Mouse (Mus musculus) regulatory T cell (primary cell): ENCODE results near the gene Sox4.

Source experiments
- in situ Hi-C: fragments of 300-600 bp; cut with MboI, MseI; formaldehyde crosslinking; loops from one replicate; pipeline ENCODE4 v1.15.1; 2025; ENCODE audit warnings: high pct_unique_total_duplicates

The Sox4 gene

DNA sequence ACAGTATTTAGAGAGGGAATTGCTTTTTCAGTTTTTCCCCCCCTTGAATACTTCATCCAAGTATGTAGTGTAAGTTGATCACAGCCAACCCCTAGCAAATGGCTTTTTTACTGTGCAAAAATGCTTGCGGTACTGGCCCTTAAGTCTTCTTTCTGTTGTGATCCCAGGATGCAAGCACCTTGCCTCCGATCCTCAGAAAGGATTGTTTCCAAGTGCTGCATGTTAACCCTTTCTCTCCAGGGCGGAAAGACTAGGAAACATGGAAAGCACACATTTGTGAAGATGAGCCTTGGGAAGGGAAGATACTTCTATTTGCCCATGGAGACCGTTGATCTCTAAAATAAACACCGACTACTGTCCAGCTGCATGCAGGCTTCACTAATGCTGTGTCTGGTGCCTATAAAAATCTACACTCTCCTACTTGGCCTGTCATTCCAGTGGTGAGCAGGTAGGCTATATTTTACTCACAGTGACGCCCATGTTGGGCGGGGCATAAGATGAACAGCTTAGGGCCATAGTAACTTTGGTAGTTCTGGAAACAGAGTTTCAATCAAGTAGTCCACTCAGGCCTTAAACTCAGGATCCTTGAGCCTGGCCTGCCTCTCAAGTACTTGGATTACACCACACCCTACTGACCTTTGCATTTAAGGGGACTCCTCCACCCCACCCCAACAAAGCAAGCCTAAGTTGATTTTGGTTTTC is 5.6 kb downstream of the Sox4 start:
- in situ Hi-C loops: no loop called here

DNA sequence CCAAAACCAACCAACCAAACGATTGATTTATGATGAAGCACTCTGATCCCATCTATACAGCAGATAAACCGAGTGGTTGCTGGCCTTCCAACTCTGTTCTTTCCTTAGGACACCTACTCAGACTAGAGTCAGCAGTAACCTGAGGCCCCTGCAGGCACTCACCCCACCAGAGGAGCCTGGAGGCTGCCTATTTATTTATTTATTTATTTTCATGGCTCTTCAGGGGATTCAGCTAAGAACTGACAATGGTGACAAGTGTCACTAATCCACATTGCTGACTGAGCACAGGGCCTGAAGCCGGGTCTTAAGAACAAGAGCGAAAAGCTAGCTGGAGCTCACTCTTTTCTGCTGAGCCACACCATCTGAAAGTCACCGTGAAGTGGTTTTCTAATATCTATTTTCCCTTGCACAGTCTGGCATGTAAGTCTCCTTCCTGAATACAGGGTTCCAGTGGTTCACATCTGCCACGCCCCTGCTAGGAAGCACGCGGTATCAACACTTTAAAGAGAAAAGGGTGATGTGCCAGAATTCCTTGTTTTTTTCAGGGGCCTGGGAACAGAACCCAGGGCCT is 6.9 kb downstream of the Sox4 start:
- in situ Hi-C loops: no loop called here

DNA sequence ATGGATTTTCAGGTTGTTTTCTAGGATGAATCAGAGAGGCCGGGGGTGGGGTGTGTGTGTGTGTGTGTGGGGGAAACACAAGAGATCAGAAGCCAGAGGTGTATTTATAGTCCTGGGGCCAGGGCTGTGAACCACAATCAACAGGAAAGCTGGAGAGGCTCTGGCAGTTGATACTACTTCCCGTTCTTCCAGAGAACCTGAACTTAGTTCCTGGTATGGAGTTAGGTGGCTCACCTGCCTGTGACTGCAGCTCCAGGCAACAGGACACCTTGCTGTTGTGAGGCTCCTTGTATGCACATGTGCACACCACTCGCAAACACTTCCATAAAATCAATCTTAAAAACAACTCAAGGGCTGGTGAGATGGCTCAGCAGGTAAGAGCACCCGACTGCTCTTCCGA is 7.8 kb downstream of the Sox4 start:
- in situ Hi-C loops: no loop called here

DNA sequence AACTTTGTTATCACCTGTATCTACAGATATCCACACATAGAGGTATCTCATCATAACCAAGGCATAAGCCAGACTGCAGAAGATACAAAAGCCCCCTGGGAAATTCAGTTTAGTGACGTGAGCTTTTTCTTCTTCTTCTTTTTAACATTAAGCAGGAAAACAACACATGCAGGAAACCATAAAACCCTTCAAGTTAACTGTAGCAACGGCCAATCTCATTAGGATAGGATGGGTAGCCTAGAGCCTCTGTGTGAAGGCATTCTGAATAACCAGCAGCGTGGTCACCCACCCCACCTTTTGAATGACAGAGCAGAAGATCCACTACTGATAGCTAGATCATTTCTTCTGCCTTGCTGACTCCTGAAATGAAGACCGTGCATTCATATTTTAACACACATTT is 10.6 kb downstream of the Sox4 start:
- in situ Hi-C loops: no loop called here

DNA sequence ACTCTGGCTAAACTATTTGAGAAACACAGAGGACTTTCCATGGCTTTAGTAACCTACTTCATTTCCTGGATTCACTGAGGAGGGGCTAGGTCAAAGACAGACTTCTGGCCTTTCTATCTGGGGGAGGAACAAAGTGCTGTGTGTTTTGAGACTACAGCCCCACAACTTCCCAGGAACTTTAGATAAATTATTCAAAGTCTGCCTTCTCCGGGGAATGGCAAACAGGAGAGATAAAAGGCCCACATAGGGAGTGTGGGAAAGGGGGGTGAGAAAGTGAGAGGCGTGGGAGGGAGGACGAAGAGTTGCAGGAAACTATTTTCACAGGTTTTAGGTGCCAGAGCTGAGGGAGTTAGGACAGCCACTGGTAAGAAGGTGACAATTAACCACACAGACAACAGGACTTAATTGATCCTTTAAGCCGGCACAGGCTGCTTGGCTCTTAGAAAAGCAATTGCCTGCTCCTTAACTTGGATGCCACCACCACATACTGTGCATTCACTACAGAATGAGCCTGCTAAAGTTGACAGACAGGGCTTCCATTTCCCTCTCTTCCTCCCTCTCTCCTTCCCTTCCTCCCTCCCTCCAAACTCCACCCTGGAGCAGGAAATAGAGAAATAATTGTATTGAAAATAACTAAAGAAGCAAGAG is 11.4 kb downstream of the Sox4 start:
- in situ Hi-C loops: no loop called here

DNA sequence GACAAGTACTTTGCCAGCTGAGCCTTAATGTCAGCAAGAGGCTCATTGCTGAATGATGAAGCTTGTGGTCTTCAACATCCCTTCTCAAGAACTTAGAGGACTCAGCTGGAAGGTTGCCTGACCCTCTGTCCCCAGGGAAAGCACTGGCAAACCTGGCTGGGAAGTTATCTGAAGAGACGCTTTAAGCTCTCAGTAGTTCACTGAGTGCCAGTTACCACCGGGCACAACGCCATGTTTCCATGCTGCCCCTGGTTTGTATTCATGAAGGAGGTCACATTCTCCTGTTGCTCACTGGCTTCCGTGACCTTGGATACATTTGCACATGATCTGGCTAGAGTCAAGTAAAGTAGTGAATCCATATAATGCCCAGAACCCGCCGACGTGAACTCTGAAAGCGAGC is 20.1 kb downstream of the Sox4 start:
- in situ Hi-C loops: no loop called here

DNA sequence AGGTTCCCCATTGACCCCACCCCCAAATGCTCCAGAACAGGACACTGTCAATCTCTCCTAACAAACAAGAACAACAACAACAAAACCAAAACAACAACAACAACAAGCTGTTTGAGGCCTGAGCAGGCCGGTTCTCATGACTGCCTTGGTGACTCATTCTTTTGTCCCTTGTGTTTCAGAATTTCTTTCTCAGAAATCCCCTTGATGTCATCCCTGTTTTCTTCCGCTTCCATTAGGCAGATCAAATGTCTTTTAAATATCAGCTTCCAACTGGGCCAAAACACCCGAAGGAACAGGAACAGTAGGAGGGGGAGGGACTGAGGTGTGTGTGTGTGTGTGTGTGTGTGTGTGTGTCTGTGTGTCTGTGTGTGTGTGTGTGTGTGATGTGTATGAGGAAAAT is 21.7 kb downstream of the Sox4 start:
- in situ Hi-C loops: no loop called here

DNA sequence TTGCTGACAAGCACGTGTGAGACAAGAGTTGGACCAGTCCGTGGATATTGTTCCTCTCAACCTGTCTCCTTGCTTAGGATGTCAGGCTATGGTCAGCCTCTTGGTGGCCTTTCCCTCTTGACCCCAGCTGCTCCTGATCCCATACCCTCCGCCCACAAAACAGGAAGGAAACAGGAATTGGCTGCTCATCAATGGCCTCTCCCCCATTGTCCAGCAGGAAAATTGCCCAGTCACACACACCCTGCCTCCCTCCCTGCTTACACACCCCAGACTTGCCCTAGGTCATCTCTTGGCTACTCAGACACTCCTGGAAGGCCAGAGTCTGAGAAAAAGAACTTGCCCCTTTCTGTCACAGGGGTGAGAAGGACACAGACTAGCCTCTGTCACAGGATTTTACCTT is 22.2 kb downstream of the Sox4 start:
- in situ Hi-C loops: no loop called here

DNA sequence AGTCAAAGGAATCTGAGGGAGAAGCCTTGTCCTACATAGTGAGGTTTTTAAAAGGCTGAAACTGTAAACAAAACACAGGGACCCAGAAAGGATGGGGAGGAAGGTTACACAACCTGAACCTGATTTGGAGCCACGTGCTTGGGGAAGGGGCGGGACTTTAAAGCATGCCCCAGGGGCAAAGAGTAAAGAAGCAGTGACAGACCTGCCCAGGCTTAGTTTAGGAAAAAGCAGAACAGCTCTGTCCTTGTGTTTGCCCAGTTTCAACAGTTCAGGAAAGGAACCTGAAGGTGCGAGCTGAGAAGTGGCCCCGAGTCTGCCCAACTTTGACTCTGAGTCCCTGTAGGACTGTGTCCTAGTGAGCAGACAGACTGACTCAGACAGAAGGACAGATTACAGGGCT is 23.1 kb downstream of the Sox4 start:
- in situ Hi-C loops: no loop called here

DNA sequence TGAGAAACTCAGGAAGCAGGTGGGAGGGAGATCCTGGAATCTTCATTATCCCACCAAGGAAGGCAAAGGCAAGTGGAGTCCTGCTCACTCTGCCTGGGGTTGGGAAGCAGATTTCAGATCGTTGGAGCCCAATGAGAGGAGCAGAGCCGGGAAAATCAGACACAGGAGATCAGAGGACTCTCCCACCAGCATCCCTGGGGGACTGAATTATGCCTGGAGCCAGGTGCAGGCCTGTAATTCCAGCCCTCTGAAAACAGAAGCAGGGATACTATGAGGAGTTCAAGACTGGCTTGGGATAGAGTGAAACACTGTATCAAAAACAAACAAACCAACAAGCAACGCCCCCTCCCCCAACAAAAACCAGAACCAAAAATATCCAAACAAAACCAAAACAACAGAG is 23.6 kb downstream of the Sox4 start:
- in situ Hi-C loops: no loop called here

DNA sequence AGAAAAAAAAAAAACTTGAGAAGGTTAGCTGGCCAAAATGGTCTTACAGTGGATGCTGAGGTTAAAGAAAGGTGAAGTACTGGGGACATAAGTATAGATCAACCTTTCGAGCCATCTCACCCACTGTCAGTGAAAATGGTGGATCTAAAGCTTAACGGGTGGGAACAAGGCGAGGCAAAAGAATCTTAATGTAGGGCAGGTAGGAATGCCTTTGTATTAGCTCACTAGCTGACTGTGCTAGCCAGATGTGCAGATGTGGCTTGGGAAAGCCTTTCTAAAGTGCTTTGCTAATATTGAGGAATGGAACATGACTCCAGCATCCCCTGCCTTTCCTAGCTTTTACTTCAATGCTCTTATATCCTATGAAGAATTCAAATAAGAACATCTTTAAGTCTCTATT is 30.4 kb downstream of the Sox4 start:
- in situ Hi-C loops: no loop called here

DNA sequence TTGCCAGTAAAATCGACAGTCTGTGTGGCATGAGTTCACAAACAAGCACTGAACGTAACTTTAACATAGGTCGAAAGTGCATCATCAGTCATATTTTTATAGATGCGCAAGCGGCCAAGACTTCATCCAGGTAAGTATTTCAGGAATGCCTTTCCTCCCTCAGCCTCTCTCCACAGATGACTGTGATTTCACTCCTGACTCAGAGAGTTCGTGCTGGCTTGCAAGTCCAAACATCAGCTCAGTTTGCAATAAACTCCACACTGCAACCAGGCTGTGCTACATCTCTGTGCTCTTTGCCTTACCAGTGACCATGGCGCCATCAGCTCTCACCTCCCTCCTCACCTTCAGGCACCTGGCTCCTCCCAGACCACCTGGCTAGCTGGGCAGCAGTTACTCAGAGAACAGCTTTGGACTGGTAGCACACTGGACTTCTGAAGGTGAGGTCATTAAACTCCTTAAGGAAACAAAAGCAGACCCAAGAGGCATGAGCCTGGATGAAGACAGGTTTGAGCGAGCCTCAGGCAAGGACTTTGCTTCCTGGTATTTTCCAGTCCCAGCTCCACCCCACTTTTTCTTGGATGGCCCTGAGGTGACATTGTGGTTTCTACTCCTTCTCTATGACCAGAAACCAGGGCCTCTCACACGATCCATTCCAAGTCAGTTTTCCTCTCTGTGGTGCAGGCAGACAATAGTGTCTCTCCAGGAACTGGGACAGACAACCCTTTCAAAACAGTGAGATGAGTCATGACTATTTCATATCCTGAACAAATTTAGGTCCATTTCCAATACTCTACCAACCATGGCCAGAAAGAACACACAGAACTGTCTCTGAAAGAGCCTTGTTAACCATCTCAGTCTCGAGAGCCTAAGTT is 35.9 kb downstream of the Sox4 start:
- in situ Hi-C loops: no loop called here

DNA sequence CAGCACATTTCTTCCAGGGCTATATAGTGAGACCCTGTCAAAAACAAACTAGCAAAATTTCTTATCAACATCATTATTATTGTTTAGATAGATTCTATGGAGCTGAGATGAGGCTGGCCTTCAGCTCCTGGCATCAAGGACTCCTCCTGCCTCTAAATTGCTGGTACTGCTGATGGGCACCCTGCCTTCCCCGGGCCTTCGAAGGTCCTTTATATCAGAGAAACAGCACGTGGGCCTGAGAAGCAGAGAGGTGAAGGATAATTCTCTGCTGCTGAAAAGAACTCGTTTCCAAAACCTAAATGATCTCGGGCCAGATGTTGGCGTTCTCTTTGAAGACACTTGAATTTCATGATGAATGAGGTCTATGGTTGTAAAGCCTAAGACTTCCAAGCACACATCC is 39.9 kb downstream of the Sox4 start:
- in situ Hi-C loops: no loop called here

DNA sequence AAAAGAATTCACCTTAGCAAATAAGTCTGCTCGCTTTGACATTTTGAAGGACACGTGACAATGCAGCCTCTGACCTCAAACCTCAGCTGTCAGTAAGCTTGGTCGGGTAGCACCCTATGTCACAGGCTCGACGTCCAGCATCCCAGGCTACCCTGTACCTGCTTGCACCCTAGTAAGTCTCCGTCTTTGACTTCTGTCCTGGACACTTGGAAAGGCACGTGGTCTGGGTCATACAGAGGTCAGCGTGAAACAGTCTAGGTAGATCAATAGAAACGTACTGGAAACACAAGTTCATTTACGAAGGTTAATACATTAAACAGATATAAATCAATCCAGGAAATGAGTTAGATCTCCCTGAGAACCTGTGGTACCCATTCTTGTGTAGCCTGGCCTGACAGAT is 46.5 kb downstream of the Sox4 start:
- in situ Hi-C loops: no loop called here
